Mouse (Mus musculus): ENCODE results near the gene Ric3.

The Ric3 gene

GRCm38 (mm10) chr7:109045876-109046275 is 37.3 kb downstream of the Ric3 start:
- no peak for DNase-seq (ENCODE audit: low spot score in 2 of 2)

GRCm38 (mm10) chr7:109039445-109039844 is 43.7 kb downstream of the Ric3 start:
- no peak for DNase-seq (ENCODE audit: low spot score in 2 of 2)

DNA sequence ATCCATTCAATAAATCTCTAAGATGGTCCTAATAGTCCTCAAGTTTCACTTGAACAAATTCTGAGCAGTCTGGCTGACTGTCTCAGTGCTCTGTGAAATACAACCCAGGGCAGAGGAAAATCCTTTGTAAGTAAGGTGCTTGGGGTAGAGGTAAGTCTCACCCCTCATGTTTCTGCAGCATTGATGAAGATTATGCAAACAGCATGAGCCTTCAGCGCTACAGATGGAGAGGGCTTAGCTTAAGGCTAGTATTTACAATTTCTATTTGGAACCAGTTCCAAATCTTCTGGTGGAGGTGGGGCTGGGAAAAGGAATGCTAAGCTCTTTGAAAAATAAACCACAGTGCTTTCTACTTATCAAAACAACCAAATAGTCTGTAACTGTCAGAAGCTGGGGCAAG is 44.1 kb downstream of the Ric3 start:
- no peak for DNase-seq (ENCODE audit: low spot score in 2 of 2)

- no peak for DNase-seq (ENCODE audit: low spot score in 2 of 2)
Measured at GRCm38 (mm10) chr7:109038121-109038735, 44.9 kb downstream of the Ric3 start.

GRCm38 (mm10) chr7:109032054-109032453 is 51.1 kb downstream of the Ric3 start:
- no peak for DNase-seq (ENCODE audit: low spot score in 2 of 2)

- DNase-seq (ENCODE audit: low spot score in 2 of 2): no peak
Measured at GRCm38 (mm10) chr7:109031331-109031730, 51.8 kb downstream of the Ric3 start.

DNA sequence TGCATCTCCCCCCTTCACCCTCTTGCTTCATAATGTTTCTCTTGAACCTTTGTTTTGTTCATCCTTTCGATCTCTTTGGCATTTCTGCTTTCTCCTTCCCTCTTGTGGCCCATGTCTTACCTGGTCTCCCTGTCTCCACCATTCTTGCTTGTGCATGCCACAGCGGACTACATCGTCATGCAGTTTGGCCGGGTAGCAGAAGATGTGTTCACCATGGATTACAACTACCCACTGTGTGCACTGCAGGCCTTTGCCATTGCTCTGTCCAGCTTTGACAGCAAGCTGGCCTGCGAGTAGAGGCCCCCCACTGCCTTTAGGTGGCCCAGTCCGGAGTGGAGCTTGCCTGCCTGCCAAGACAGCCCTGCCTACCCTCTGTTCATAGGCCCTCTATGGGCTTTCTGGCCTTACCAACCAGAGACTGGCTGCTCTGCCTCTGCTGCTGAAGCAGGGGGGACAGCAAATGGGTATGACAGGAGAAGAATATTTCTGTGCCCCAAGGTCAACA is 53.1 kb downstream of the Ric3 start:
- DNase-seq (ENCODE audit: low spot score in 2 of 2): no peak

DNA sequence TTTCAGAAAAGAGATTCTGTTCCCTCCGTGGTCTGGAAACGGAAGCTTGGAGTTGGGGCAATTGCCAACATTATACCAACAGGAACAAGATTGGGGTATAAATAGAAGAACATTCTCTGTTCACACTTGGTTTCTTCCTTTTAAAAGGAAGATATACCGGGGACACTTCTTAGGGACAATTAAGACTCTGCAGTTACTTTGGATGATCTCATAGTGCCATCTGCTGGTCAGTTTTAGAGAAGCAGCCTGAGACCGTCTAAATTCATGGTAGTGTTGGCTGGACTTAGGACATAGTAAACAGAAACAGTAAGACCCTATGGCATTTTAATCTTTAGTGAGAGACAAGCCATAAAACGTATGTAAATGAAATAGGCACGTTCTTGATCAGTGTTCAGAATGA is 54.9 kb downstream of the Ric3 start:
- peak; percentile 11 to 47 for DNase-seq (ENCODE audit: low spot score in 2 of 2)

DNA sequence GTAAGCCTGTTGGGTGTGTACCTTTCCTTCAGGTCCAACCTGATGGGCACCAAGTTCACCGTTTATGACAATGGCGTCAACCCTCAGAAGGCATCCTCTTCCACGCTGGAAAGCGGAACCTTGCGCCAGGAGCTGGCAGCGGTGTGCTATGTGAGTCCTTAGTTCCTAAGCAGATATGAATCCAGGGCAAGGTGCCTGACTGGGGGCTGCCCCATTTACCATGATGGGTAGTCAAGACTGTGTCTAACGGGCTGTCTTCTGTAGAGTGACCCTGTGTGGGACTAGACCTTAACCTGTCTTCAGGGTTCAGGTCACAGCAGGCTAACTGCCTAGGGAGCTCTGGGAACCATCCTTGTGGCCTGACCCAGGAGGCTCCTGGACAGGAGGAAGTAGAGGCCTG is 55.4 kb downstream of the Ric3 start:
- DNase-seq (ENCODE audit: low spot score in 2 of 2): no peak

DNA sequence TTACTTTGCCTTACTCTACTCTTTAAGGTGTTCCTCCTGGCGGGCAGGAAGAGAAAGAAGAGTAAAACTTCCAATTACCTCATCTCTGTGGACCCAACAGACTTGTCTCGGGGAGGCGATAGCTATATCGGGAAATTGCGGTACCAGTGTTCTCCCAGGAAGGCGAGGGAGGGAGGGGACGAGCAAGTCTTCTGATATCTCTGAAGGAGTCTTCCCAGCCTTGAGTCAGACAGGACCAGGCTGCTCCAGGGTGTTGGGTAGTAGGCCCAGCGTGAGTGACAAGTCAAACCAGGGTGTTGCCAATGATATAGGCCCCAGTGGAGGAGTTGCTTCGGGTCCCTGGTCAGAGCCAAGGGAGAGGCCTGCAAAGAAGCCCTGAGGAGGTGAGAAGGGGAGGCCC is 56.2 kb downstream of the Ric3 start:
- no peak for DNase-seq (ENCODE audit: low spot score in 2 of 2)

DNA sequence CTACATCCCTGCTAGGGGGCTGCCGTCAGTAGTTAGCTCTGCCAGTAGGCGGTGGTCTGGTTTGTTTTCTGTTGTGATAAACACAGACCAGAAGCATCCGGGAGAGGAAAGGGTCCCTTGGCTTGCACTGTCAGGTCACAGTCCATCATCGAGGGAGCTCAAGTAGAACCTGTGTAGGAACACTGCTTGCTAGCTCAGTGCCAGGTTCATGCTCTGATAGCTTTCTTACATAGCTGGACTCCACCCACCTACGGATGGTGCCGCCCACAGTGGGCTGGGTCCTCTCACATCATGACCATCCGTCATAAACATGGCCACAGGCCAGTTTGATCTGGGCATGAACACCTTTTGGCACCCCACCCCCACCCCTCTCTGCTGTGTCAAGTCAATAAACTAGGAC is 57.4 kb downstream of the Ric3 start:
- DNase-seq (ENCODE audit: low spot score in 2 of 2): no peak

GRCm38 (mm10) chr7:109021428-109021827 is 61.7 kb downstream of the Ric3 start:
- peak; percentile 15 to 63 for DNase-seq (ENCODE audit: low spot score in 2 of 2)

- no peak for DNase-seq (ENCODE audit: low spot score in 2 of 2)
Measured at GRCm38 (mm10) chr7:109019243-109019642, 63.9 kb downstream of the Ric3 start.

DNA sequence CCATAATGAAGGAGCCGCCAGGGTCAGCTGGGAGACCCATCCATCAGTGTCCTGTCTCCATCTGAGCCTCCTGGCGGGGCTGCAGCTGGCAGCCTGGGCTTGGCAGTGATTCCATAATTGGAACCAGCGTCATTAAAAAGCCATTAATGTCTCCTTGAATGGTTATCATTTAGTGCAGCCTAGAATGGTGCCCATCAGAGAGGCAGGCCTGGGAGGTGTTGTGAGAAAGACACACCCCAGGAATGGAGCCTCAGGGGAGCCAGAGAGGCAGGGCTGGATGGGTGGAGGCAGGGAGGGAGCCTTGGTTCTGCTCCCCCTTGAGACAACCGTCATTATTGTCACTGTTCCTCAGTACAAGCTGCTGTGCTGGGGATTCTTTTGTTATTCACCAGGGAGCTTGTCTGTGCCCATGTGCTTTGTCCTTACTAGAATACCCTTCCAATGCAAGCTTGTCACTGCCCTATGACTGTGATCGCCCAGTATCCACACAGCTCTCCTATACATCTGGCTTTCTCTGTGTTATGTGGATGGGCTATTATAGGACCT is 66.7 kb downstream of the Ric3 start:
- DNase-seq (ENCODE audit: low spot score in 2 of 2): no peak

DNA sequence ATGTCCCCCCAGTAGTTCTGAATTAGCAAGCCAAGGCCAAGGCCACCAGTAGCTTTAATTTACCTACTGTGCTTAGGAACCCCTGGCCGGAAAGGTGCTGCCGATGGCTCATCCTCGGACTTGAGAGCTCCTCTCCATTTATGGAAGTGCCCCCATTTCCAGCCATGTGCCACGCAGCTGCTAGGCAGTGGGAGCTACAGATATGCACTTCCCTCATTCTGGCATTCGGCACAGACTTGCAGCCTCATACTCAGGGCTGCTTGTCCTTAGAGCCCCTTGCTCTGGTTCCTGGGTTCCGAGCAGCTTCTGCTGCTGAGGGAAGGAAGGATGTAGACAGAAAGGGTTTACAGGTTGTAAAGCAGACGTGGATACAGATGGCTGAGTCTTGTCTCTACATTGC is 68.3 kb downstream of the Ric3 start:
- DNase-seq (ENCODE audit: low spot score in 2 of 2): no peak

DNA sequence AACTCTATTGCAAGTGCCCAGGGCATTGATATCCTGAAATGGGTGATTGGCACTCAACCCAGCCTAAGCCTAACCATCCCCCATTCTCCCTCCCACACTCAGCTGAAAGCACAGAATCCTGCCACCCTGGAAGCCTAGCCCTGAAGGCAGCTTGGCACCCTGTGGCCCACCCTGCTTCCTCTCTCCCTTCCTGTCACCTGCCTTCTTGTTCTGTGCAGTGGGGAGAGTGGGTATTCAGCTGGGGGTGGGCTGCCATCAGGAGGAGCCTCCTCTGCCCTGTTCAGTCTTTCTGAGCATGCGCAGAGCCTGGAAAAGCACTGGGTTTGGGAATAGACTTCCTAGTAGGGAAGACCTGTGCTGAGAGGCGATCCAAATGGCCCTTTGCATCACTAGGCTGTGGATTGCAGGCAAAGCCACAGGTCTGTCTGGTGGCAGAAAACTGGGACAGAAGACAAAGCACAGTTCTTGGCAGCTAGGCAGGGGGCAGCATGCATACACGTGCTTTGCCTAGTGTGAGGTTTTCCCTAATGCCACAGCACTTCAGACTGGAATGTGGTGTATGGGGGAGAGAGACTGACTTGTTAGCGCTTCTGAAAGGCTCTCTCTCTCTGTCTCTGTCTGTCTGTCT is 70.0 kb downstream of the Ric3 start:
- DNase-seq (ENCODE audit: low spot score in 2 of 2): no peak

GRCm38 (mm10) chr7:109012575-109012974 is 70.6 kb downstream of the Ric3 start:
- DNase-seq (ENCODE audit: low spot score in 2 of 2): no peak

GRCm38 (mm10) chr7:109011596-109012180 is 71.4 kb downstream of the Ric3 start:
- DNase-seq (ENCODE audit: low spot score in 2 of 2): no peak

DNA sequence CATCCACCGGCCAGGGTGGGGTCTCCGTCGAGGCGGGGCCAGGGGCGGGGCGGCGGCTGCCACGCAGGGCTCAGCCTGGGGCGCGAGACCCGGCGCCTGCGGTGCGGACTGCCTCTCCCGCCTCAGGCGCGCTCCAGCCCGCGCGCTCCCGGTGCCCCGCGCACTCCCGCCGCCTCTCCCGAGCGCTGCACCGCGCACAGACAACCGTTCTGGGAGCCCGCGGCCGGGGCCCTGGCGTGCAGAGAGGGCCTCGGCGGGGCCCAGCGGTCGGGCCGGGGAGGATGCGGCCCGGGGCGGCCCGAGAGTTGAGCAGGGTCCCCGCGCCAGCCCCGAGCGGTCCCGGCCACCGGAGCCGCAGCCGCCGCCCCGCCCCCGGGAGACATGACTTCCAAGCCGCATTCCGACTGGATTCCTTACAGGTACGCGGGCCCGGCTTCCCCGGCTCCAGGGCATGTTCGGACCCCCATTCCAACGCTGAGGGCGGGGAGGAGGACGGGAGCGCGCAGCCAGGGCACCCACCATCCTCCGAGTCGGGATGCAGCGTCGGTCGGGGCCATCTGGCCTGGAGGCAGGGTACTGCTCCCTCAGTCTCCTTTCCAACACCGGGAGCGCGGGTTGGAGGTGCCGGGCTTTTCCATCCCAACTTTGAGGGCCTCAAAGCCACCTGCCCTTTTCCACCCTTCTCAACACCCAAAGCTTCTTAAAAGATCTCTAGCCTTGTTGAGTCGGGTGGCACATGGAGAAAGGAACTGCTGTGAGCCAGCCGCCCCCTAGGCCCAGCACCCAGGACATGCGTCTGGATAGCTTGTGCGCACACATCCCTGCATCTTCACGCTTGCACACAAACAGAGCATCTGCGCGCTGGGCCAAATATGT is 72.2 kb downstream of the Ric3 start:
- DNase-seq (ENCODE audit: low spot score in 2 of 2): no peak

DNA sequence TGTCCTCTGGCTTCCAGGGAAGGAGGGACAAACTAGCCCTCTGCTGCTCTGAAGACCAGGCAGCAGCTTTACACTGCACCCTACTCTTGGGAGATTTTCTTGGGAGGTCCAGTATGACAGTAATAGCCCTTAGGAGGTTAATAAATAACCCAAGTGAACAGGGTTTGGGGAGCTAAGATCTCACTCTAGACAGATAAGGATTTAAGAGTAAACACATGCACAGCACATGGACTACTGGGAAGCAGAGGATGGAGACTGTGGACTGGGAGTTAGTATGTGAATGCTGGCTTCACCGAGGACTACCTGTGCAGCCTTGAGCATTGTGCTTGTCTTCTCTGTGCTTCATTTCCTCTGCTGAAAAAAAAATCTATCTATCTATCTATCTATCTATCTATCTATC is 73.9 kb downstream of the Ric3 start:
- no peak for DNase-seq (ENCODE audit: low spot score in 2 of 2)

- no peak for DNase-seq (ENCODE audit: low spot score in 2 of 2)
Measured at GRCm38 (mm10) chr7:109003653-109004052, 79.5 kb downstream of the Ric3 start.

DNA sequence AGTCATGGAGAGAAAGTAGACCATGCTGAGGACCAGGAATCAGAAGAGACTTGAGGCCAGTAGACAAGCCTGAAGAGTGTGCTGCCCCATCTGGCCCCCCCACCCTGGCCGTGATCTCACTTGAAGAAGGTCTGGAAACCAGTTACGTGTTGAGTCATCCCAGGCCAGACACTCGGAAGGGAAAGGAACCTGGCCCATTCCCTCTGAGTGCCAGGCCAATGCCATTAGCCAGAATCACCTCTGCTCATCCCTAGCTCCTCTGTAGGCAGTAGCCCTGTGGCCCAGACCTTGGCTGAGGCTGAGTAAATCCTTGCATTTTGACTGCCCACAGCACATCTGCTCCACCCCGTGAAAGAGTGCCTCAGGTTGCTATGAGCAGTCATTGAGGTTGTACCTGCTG is 81.2 kb downstream of the Ric3 start:
- no peak for DNase-seq (ENCODE audit: low spot score in 2 of 2)
